Mouse (Mus musculus): ENCODE measurements at regions not wholly inside any gene's neighbourhood (a gene's known extent, or its start where the extent isn't known, plus 50 kb on each side); places are given as distances from the start of the nearest gene placed in this dataset.
"Not testable (repeated sequence)": the region's sequence is repeated elsewhere in the genome, so short reads cannot be mapped to it uniquely, and the experiment has no call there.

GRCm38 (mm10) chr5:14309981-14310380, 204.7 kb upstream of the Pclo start:
- DNase-seq = no peak

GRCm38 (mm10) chr5:14311729-14312128, 203.0 kb upstream of the Pclo start:
- DNase-seq = no peak

DNA sequence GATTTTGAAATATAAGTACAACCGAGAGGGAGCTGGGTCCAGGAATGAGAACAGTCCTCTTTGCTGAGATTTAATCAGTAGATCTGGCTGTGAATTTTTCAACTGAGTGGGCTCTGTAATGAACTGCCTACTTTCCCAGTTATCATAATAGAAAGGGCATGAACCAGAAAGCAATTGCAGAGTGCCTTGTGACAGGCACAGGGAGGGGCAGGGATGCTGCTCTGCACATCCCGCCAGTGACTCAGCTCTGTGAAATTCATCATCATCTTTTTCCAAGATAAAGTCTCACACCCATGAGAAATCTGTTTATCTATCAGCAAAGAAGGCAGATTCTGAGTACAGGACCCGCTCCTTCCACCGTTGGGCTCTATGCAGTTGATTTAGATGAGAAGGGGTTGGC, 194.5 kb upstream of the Pclo start:
- peak; percentile 57 for DNase-seq

GRCm38 (mm10) chr5:14322000-14322399, 192.7 kb upstream of the Pclo start:
- DNase-seq = no peak

DNA sequence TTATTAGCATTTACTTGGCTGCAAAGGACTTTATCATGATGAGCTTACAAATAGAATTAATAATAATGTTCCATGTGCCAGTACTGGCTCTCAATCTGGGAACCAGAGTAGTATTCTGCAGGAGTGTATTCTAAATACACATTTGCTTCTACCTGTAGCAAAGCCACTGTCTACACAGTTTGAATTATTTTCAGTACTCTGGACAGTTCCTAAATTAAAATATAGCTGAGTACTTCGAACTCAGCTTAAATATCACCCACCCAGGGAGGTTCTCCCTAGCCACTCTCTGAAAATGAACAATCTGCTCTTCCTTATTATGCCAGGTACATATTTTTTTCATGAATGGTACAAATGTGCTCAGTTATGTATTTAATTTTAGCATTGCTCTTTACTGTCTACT, 154.3 kb upstream of the Pclo start:
- DNase-seq = no peak

DNA sequence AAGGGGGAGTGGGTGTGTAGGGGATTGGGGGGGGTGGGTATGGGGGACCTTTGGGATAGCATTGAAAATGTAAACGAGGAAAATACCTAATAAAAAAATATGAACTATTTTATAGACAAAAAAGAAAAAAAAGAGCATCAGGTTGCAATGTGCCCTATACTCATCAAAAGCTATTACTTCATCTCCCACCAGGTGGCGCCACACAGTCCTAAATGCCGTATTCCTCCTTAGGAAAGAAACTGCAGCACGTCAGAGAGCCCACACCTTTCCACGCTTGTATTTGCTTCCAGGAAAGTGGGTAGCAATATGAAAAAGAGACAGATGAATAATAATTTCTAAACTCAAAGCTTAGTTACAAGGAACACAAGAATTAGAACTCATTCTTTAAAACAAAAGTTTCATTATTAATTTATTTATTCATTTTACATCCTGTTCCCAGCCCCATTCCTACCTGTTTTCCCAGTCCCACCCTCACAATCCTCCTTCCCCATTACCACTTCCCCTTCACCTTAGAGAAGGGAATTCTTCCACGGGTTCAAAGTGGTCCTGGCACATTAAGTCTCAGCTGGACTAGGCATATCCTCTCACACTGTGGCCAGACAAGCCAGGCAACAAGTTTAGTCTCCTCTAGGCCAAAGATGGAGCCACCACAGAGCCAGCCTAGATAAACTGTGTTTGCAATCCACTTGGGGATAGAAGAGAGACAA, 125.4 kb upstream of the Pclo start:
- peak; percentile 75 for DNase-seq

DNA sequence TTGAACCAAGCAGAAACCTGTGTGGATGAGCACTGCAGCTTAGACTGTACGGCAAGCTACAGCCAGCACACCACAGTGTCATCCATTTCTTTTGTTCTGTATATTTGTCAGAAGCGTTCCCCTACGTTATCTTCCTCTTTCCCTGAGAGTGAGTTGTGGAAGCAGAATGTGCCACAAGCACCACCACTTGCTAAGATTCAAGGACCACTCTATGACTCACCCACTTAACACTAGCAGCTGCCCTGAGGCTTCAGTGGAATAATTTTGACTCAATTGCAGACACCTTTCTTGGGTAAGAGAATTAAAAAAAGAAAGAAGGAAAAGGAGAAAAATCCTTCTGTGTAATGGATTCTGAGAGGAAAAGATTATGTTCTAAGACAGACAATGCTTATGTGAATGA, 122.9 kb upstream of the Pclo start:
- DNase-seq = peak; percentile 12

GRCm38 (mm10) chr5:14403381-14403780, 111.3 kb upstream of the Pclo start:
- DNase-seq = not testable (repeated sequence)

DNA sequence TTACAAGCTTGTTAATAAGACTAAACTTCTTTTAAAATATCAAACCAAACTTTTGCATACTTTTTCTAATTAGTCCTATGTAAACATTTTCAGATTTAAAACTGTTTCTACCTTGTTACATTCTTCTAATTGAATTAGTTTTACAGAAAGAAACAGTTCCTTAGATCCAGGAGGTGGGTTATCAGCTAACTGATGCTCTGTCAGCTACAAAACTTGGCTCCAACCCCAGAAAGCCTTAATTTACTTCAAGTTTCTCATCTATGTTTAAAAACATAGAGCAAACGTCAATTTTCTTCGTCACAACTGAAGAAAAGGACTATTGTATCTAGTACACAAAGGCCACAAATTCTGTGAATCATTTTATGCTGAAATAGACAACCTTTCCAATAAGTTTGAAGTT, 110.4 kb upstream of the Pclo start:
- no peak for DNase-seq

DNA sequence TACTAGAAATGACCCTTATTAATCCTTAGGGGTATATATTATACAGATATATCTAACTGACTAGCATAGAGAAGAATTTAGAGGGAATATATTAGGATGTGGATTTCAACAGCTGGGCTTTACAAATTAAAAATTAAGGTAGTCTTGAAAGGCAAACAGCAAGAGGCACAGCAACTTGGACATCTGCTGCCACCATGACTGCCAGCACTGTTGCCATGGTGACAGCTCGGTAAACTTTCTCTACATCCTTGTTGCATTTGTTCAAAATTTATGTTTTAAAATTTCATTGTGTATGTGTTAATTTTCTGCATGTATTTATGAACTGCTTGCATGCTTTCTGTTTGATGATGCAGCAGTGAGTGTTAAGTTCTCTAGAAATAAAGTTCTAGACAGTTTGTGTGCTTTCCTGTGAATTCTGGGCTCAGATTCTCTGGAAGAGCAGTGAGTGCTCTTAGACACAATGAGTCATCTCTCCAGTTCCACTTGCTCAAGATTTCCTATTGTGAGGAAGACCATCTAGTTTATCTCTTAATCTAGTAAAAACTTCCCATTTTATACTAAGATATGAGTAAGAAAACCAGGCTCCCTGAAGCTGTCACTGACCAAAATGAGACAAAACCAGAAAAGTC, 99.4 kb upstream of the Pclo start:
- DNase-seq = no peak

GRCm38 (mm10) chr5:14453082-14453481, 61.6 kb upstream of the Pclo start:
- DNase-seq = no peak
